Mouse (Mus musculus) megakaryocyte, embryonic 14.5 days (primary cell): ENCODE measurements around the gene Hdc.

Experiments used
- FLI1 ChIP-seq: IDR thresholded peaks from 2 replicates; pipeline ENCODE4 v1.6.1; 2012; ENCODE audit warnings: low read length, inconsistent platforms, mixed read lengths
- GATA1 ChIP-seq: IDR thresholded peaks from 3 replicates; pipeline ENCODE4 v1.6.1; 2012; ENCODE audit warnings: mixed read lengths, low read length, inconsistent platforms, borderline replicate concordance

DNA sequence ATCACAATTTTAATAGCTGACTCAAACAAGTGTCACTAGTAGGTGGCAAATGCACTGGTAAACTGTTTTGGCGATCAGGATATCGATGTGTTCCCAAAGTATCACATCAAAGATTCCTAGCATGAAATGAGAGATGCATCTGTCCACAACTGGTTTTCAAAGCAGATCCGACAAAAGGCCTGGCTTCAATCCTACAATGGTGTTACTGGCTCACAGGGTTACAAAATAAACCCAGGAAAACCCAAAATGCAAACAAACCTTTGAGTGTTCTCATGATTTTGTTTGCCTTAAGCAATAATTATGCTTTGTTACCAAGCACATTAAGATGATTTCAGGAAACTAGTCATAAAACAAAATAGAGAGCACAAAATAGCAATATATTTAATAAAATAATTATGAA lies 28.7 kb upstream of the Hdc start:
- TF ChIP-seq GATA1 (no peak), FLI1 (no peak)
